Mouse (Mus musculus) ES-E14 (cell line): Measurements from ENCODE around the gene Hist1h3h.

Experiments used
- CHD2 ChIP-seq: IDR thresholded peaks from 2 replicates; pipeline ENCODE4 v1.6.1; 2014; ENCODE audit warnings: mild to moderate bottlenecking, low read depth, low read length, inconsistent platforms
- MAFK ChIP-seq: IDR thresholded peaks from 2 replicates; pipeline ENCODE4 v1.6.1; 2014; ENCODE audit warnings: mild to moderate bottlenecking, low read depth, low read length, inconsistent platforms; ENCODE audit not compliant: insufficient read depth
- ZNF384 ChIP-seq: IDR thresholded peaks from 2 replicates; pipeline ENCODE4 v1.6.1; 2012; ENCODE audit warnings: low read depth, low read length, inconsistent platforms

DNA sequence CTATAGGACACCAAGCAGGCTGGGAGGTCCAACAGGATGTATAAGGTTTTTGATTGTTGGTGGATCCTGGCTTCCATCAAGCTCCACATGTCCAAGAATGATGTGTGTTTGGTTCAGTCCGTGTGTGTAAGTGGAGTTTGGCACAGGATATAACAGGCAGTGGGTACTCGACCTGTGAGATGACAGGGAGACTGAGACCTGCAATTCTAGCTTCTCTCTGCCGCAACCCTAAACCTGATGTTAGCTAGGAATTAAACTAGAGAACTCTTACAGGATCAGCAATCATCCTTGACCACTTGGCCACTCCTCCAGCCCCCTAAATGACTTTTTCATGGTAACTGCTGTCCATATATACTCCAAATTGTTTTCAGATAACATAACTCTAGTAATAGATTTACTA lies 34.9 kb downstream of the Hist1h3h start:
- TF ChIP-seq CHD2 (no peak), ZNF384 (no peak), MAFK (no peak)
